Mouse (Mus musculus): Measurements from ENCODE around the gene Tead3.
A peak's percentile ranks its signal among the peaks of the same experiment; 100 is the strongest.

DNA sequence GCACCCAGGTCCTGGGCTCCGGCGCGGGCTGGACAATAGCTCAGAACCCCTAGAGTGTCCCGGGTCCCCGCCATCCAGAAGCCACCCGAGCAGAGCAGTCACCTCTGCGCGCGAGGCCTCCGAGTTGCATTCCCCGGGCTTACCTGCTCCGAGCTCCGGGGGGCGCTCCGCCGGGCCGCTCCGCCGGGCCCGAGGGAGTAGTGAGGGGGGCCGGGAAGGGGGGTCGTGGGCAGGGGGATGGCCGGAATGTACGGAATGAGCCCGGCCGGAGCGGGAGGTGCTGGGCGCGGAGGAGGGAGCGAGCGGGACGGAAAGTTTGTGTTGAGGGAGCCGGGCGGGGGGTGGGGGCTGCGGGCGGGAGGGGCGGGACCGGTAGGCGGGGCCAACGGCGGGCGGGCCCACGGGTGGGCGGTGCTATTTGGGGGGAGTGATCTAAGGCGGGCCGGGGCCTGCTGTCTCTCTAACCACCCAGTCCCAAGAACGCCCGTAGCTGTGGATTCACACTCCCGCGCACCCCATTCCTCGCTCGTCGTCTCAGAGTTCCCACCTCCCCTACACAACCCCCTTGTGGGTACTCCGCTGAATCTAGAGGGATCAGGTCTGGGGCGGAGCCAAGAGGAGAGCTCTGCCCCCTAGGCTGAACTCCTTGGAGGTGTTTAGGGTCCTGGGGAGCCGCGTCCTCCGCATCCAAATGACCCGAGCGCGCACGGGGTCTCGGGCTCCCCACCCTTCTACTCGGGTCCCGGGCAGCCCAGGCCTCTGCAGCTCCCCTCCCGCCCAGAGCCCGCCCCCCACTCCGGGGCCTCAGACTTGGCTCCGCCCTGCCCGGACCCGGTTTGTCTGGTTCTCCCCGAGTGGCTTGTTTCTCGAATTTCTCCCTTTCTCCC is at the start of gene Tead3:
- 0 out of 2 replicates have a peak, but pooled peaks have one; percentile 16 for TF ChIP-seq CTCF (IDR thresholded peaks at IDR 0.05; ENCODE audit: low read depth)
- TF ChIP-seq EP300 (IDR thresholded peaks at IDR 0.05; ENCODE audit: low read depth), result no peak

Data from liver, embryonic 14.5 days (tissue).